Mouse (Mus musculus): ENCODE results near the gene Cilp.
"Not testable (repeated sequence)": the region's sequence is repeated elsewhere in the genome, so short reads cannot be mapped to it uniquely, and the experiment has no call there.

Cilp gene

GRCm38 (mm10) chr9:65264959-65265358, at the start of gene Cilp:
Gene Cilp (plus strand): TSS chr9:65265180.
- no peak for DNase-seq

GRCm38 (mm10) chr9:65215494-65216126, 49.4 kb upstream of the Cilp start:
- DNase-seq: no peak

- peak in 1 of 2 experiments; percentile 56 for DNase-seq
These were observed 48.0 kb upstream of the Cilp start for GRCm38 (mm10) chr9:65216972-65217371.

GRCm38 (mm10) chr9:65217661-65218060, 47.3 kb upstream of the Cilp start:
- no peak for DNase-seq

- DNase-seq: no peak
These were observed 46.1 kb upstream of the Cilp start for GRCm38 (mm10) chr9:65218916-65219315.

- DNase-seq: not testable (repeated sequence)
These were observed 44.6 kb upstream of the Cilp start for GRCm38 (mm10) chr9:65220398-65220797.

GRCm38 (mm10) chr9:65223927-65224326, 41.1 kb upstream of the Cilp start:
- DNase-seq: no peak

GRCm38 (mm10) chr9:65225795-65226194, 39.2 kb upstream of the Cilp start:
- no peak for DNase-seq

GRCm38 (mm10) chr9:65230250-65230649, 34.7 kb upstream of the Cilp start:
- no peak for DNase-seq

- no peak for DNase-seq
These were observed 33.7 kb upstream of the Cilp start for GRCm38 (mm10) chr9:65231284-65231683.

GRCm38 (mm10) chr9:65233243-65233985, 31.6 kb upstream of the Cilp start:
- no peak for DNase-seq

- DNase-seq: no peak
These were observed 30.2 kb upstream of the Cilp start for GRCm38 (mm10) chr9:65234734-65235133.

- no peak for DNase-seq
These were observed 29.4 kb upstream of the Cilp start for GRCm38 (mm10) chr9:65235601-65236000.

- no peak for DNase-seq
These were observed 27.4 kb upstream of the Cilp start for GRCm38 (mm10) chr9:65237616-65238015.

GRCm38 (mm10) chr9:65238191-65238760, 26.7 kb upstream of the Cilp start:
- DNase-seq: no peak

GRCm38 (mm10) chr9:65239176-65239575, 25.8 kb upstream of the Cilp start:
- DNase-seq: no peak

- DNase-seq: no peak
These were observed 25.2 kb upstream of the Cilp start for GRCm38 (mm10) chr9:65239731-65240130.

GRCm38 (mm10) chr9:65240587-65240986, 24.4 kb upstream of the Cilp start:
- no peak for DNase-seq

GRCm38 (mm10) chr9:65241973-65242372, 23.0 kb upstream of the Cilp start:
- DNase-seq: no peak

GRCm38 (mm10) chr9:65243249-65243648, 21.7 kb upstream of the Cilp start:
- no peak for DNase-seq

GRCm38 (mm10) chr9:65244036-65244806, 20.8 kb upstream of the Cilp start:
- no peak for DNase-seq

- DNase-seq: no peak
These were observed 17.2 kb upstream of the Cilp start for GRCm38 (mm10) chr9:65247502-65248376.

GRCm38 (mm10) chr9:65248377-65248690, 16.6 kb upstream of the Cilp start:
- DNase-seq: no peak

Data from thymus, adult 18-20 months (tissue).